Mouse (Mus musculus): ENCODE results near the gene Nhp2. TPM values are rescaled to one million over a fixed set of nuclear protein-coding genes. Genes with fewer than 3 reads are reported as not detected.

Nhp2 gene
- polyA plus RNA-seq, 1 experiment from 2014 or later: 131 TPM

DNA sequence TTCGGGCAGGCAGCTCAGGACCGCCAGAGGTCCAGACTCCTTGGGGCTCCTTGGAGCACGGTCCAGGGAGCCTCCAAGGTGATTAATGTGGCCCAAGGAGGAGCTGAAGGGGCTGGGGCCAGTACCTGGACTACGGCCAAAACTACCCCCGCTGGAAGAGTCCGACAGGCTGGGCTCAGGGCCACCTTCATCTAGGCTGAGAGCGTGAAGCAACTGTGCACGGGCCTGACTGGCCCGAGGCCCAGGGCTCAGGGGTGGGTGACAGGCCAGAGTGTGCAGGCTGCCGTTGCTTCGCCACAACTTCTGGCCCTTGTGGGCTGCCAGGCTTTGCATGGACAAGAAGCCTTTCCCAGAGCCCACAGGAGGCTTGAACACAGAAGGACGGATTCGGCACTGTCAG lies 25.8 kb downstream of the Nhp2 start:
- H3K36me3 ChIP-seq (ENCODE audit: control insufficient read depth, insufficient read depth, low read length): peaks cover 3% of the 10 kb centered on the region
- peaks cover 31% of the 10 kb centered on the region for H3K4me1 ChIP-seq (ENCODE audit: control insufficient read depth, insufficient read depth, low read length)
- H3K9me3 ChIP-seq (replicated peaks; ENCODE audit: control insufficient read depth, low read length): no peaks in the 10 kb centered on the region
- WGBS (ENCODE audit: insufficient replicate concordance): 87% methylated on average over 13 of the region's 13 CpGs
- H3K4me3 ChIP-seq (ENCODE audit: low read depth, low read length): no peak overlapping the region
- no peak overlapping the region for H3K9ac ChIP-seq (ENCODE audit: low read depth, low read length)
- no peak overlapping the region for H3K27ac ChIP-seq (ENCODE audit: low read depth, low read length)
- peaks cover 6% of the 10 kb centered on the region; the same call in 1 of the 2 replicates for H3K27me3 ChIP-seq (ENCODE audit: control insufficient read depth, insufficient read depth, low read length)
- H3K4me2 ChIP-seq: no peak overlapping the region
- ATAC-seq (replicated peaks; ENCODE audit: insufficient number of reproducible peaks, low FRiP score, low TSS enrichment): no peak

DNA sequence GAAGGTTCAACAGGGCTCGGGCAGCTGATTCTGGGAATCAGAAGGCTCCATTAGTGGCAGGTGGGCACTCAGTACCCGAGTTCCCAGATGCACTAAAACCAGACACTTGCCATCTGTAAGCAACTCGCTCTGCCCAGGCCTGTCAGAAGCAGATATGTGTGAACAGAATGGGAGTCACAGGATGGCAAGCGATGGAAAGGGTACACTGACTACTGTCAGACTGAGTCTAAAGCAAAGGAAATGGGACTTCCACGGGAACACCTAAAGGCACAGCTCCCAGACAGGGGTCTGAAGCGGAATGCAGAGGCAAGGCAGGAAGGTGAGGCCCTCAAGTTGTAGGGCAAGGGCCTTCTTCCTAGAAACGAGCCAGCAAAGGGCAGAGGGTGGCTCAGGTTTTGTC lies 26.7 kb downstream of the Nhp2 start:
- 77% methylated on average over 7 of the region's 7 CpGs for WGBS (ENCODE audit: insufficient replicate concordance)
- Histone ChIP-seq H3K27me3 (ENCODE audit: control insufficient read depth, insufficient read depth, low read length) (peaks cover 6% of the 10 kb centered on the region; the same call in 1 of the 2 replicates), H3K4me1 (ENCODE audit: control insufficient read depth, insufficient read depth, low read length) (peaks cover 34% of the 10 kb centered on the region), H3K27ac (ENCODE audit: low read depth, low read length) (no peak overlapping the region), H3K4me3 (ENCODE audit: low read depth, low read length) (no peak overlapping the region), H3K36me3 (ENCODE audit: control insufficient read depth, insufficient read depth, low read length) (peaks cover 3% of the 10 kb centered on the region), H3K9me3 (replicated peaks; ENCODE audit: control insufficient read depth, low read length) (no peaks in the 10 kb centered on the region), H3K9ac (ENCODE audit: low read depth, low read length) (no peak overlapping the region), H3K4me2 (no peak overlapping the region)
- no peak for ATAC-seq (replicated peaks; ENCODE audit: insufficient number of reproducible peaks, low FRiP score, low TSS enrichment)

DNA sequence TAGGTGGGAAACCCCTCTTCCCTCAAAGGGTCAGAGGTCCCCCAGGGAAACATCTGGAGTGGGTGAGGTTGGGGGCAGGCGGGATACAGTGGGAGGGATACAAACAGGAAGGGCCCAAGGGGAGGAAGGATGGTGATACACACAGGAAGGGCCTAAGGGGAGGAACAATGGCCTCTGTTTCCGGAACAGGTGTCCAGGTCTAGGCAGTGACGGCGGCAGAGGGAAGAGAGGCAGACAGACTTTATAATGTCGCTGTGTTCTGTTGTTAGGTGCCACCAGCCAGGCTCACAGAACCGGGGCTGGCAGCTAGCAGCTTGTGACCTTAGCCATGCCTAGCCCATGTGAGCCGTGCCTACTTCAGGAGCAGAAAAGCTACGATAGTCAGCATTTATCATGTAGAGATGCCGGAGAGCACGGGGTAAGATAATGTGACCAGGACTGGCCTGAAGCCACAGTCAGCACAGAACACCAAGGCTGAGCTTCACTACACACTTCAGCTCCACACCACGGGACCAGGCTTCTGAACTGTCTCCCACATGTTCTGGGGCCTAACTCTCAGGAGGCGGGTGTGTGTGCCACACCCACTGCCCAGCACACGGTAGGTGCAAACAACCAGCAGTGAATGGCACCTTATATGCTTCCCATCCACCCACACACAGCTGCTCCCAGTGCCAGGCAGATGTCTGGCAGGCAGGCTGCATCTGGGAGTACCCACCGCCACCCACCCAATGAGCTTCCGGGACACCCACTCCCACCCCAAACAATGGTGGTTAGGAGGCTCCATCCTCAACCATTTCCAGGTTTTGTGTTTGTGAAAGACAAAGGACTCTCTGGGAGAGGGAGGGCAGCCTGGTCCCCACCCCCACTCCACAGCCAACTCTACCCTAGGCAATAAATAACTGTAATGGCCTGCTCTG lies 27.5 kb downstream of the Nhp2 start:
- peak overlapping the region; percentile 29 for H3K27ac ChIP-seq (ENCODE audit: low read depth, low read length)
- H3K9ac ChIP-seq (ENCODE audit: low read depth, low read length): no peak overlapping the region
- H3K9me3 ChIP-seq (replicated peaks; ENCODE audit: control insufficient read depth, low read length): no peaks in the 10 kb centered on the region
- ATAC-seq (replicated peaks; ENCODE audit: insufficient number of reproducible peaks, low FRiP score, low TSS enrichment): no peak
- peaks cover 9% of the 10 kb centered on the region; the same call in 1 of the 2 replicates for H3K27me3 ChIP-seq (ENCODE audit: control insufficient read depth, insufficient read depth, low read length)
- peaks cover 34% of the 10 kb centered on the region for H3K4me1 ChIP-seq (ENCODE audit: control insufficient read depth, insufficient read depth, low read length)
- H3K4me2 ChIP-seq: peak overlapping the region; percentile 34
- WGBS (ENCODE audit: insufficient replicate concordance): 65% methylated on average over 15 of the region's 15 CpGs
- H3K36me3 ChIP-seq (ENCODE audit: control insufficient read depth, insufficient read depth, low read length): peaks cover 3% of the 10 kb centered on the region
- H3K4me3 ChIP-seq (ENCODE audit: low read depth, low read length): no peak overlapping the region

DNA sequence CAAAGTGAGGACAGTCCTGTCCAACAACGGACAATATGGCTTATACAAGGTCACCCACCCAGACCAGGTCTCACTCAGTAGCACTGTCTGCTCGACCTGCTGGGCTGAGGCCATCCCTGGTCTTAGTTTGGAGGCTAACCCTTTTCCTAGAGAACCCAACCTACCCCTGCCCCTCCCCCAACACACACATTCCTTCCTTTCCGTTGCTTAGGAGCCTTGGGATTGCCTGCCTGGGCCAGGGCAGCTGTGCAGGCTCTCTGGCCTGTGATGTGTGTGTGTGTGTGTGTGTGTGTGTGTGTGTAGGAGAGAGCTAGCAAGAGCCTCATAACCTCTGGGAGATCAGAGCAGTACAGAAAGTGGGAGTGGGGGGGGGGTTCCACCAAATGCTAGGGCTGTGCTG lies 29.0 kb downstream of the Nhp2 start:
- no peak overlapping the region for H3K4me3 ChIP-seq (ENCODE audit: low read depth, low read length)
- peak overlapping the region; percentile 95 for H3K4me2 ChIP-seq
- H3K27ac ChIP-seq (ENCODE audit: low read depth, low read length): no peak overlapping the region
- no peaks in the 10 kb centered on the region for H3K9me3 ChIP-seq (replicated peaks; ENCODE audit: control insufficient read depth, low read length)
- peaks cover 7% of the 10 kb centered on the region; the same call in 1 of the 2 replicates for H3K27me3 ChIP-seq (ENCODE audit: control insufficient read depth, insufficient read depth, low read length)
- peaks cover 26% of the 10 kb centered on the region for H3K4me1 ChIP-seq (ENCODE audit: control insufficient read depth, insufficient read depth, low read length)
- 25% methylated on average over 3 of the region's 3 CpGs for WGBS (ENCODE audit: insufficient replicate concordance)
- 0 out of 2 replicates have a peak overlapping the region, but pooled peaks have one; percentile 54 for H3K9ac ChIP-seq (ENCODE audit: low read depth, low read length)
- no peak for ATAC-seq (replicated peaks; ENCODE audit: insufficient number of reproducible peaks, low FRiP score, low TSS enrichment)
- H3K36me3 ChIP-seq (ENCODE audit: control insufficient read depth, insufficient read depth, low read length): peaks cover 3% of the 10 kb centered on the region

DNA sequence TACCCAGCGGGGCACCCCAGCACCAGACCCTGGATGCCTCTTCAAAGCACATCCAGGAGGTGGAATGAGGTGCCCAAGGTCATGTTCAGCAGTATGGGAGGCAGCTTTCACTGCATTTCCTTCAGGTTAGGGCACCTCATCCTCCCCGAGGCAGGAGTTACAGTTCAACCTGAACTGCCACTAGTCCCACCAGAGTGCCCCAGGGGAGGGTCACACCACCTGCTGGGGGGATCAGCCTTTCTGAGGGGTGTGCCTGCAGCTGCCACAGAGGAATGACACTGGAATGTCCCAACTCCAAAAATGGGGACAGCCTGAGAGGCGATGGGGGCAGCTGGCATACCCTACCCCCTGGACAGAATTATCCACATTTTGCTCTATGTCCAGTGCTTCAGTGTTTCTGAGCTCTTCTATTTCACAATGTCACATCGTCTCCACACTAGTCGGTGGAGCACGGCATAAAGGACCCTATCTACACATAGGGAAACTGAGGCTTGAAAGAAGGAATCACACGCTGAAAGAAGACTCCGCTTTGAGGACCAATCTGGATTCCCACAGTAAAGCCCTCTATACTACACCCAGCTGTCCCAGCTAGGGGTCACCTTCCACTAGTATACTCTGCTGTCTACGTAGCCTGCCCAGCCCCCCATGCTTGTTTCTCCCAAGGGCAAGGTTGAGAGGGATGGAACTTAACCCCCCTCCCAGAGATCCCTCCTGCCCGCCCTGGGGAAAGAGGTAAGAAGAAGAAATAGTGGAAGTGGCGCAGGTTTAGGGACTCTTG lies 29.8 kb downstream of the Nhp2 start:
- H3K36me3 ChIP-seq (ENCODE audit: control insufficient read depth, insufficient read depth, low read length): peaks cover 3% of the 10 kb centered on the region; the same call in 1 of the 2 replicates
- ATAC-seq (replicated peaks; ENCODE audit: insufficient number of reproducible peaks, low FRiP score, low TSS enrichment): no peak
- peak overlapping the region; percentile 95 for H3K4me2 ChIP-seq
- H3K9me3 ChIP-seq (replicated peaks; ENCODE audit: control insufficient read depth, low read length): no peaks in the 10 kb centered on the region
- H3K9ac ChIP-seq (ENCODE audit: low read depth, low read length): peak overlapping the region; percentile 73; the same call in 1 of the 2 replicates
- no peak overlapping the region for H3K27ac ChIP-seq (ENCODE audit: low read depth, low read length)
- peak overlapping the region; percentile 65 for H3K4me3 ChIP-seq (ENCODE audit: low read depth, low read length)
- 33% methylated on average over 11 of the region's 11 CpGs for WGBS (ENCODE audit: insufficient replicate concordance)
- peaks cover 23% of the 10 kb centered on the region for H3K4me1 ChIP-seq (ENCODE audit: control insufficient read depth, insufficient read depth, low read length)
- H3K27me3 ChIP-seq (ENCODE audit: control insufficient read depth, insufficient read depth, low read length): 0 out of 2 replicates have a peak, but pooled peaks cover 5% of the 10 kb centered on the region

- ATAC-seq (replicated peaks; ENCODE audit: insufficient number of reproducible peaks, low FRiP score, low TSS enrichment): no peak
- Histone ChIP-seq H3K9me3 (replicated peaks; ENCODE audit: control insufficient read depth, low read length) (no peaks in the 10 kb centered on the region), H3K27me3 (ENCODE audit: control insufficient read depth, insufficient read depth, low read length) (0 out of 2 replicates have a peak, but pooled peaks cover 5% of the 10 kb centered on the region), H3K36me3 (ENCODE audit: control insufficient read depth, insufficient read depth, low read length) (peaks cover 3% of the 10 kb centered on the region; the same call in 1 of the 2 replicates), H3K9ac (ENCODE audit: low read depth, low read length) (peak overlapping the region; percentile 73), H3K4me3 (ENCODE audit: low read depth, low read length) (peak overlapping the region; percentile 65), H3K4me1 (ENCODE audit: control insufficient read depth, insufficient read depth, low read length) (peaks cover 23% of the 10 kb centered on the region), H3K27ac (ENCODE audit: low read depth, low read length) (no peak overlapping the region), H3K4me2 (peak overlapping the region; percentile 95)
- 5% methylated on average over 7 of the region's 7 CpGs for WGBS (ENCODE audit: insufficient replicate concordance)
These were observed 30.3 kb downstream of the Nhp2 start for GRCm38 (mm10) chr11:51649889-51650199.

DNA sequence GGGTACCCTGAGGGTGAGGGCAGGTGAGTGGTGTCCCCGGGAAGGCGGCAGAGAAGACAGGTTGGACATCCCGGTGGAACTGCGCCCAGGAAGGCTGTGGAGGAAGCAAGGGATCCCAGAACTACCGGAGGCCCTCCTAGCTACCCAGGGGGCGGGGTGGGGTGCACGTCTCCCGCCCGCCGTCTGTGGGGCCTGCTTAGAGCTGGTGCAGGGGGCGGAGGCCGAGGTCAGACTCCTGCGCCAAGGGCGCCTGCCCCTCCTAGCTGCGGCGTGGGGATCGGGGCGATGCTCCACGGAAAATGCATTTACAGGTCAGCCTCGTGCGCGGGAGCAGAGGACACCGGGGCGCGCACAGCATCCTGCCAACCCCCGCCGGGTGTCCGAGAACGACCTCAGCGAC lies 30.7 kb downstream of the Nhp2 start:
- peaks cover 23% of the 10 kb centered on the region for H3K4me1 ChIP-seq (ENCODE audit: control insufficient read depth, insufficient read depth, low read length)
- H3K27me3 ChIP-seq (ENCODE audit: control insufficient read depth, insufficient read depth, low read length): 0 out of 2 replicates have a peak, but pooled peaks cover 5% of the 10 kb centered on the region
- peaks cover 3% of the 10 kb centered on the region; the same call in 1 of the 2 replicates for H3K36me3 ChIP-seq (ENCODE audit: control insufficient read depth, insufficient read depth, low read length)
- H3K4me2 ChIP-seq: peak overlapping the region; percentile 95
- peak overlapping the region; percentile 73 for H3K9ac ChIP-seq (ENCODE audit: low read depth, low read length)
- H3K9me3 ChIP-seq (replicated peaks; ENCODE audit: control insufficient read depth, low read length): no peaks in the 10 kb centered on the region
- no peak overlapping the region for H3K27ac ChIP-seq (ENCODE audit: low read depth, low read length)
- ATAC-seq (replicated peaks; ENCODE audit: insufficient number of reproducible peaks, low FRiP score, low TSS enrichment): 0 out of 2 replicates have a peak, but pooled peaks have one; percentile 8
- WGBS (ENCODE audit: insufficient replicate concordance): 2% methylated on average over 30 of the region's 30 CpGs
- H3K4me3 ChIP-seq (ENCODE audit: low read depth, low read length): peak overlapping the region; percentile 65

DNA sequence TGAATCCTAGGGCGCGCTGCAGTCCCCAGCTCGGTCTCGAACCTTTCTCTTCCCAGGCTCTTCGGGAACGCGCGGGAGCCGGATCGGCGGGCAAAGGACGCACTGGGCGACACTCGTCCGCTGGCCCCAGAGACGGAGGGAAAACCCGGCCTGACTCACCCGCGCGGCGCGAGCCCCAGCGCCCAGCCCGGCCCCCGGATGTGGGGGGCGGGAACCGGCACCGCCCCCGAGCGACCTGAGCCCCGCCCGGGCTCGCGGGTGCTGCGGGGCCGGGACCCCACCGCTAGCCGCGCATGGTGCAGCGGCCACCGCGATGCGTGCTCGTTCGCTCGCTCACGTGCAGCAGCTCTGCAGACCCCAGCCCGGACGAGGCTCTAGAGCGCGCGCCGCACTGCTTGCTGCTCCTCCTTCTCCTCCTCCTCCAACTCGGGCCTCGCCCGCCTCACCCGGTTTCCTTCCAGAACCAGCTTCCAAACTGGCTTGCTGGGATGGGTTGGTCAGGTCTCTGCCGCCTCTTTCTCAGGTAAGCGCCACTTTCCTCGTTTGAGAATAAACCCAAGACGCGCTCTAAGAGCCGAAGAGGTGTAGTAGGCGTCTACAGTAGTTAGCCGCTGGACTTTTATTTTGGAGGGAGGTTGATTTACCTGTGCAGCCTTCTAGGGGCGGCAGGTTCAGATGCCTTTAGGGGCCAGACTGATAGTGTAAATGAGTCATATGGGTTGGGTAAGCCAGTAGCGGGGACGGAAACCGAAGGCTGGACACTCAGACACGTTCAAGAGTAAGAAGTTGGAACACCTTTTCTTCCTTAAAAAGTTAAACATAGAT lies 31.4 kb downstream of the Nhp2 start, which contains the start of the genes N4bp3 and D930048N14Rik:
N4bp3 (minus strand) TSS at position 152 of the 825 bp plus-strand sequence.
D930048N14Rik (plus strand) TSS at position 264 of the 825 bp plus-strand sequence.
- 0 out of 2 replicates have a peak, but pooled peaks have one; percentile 40 for ATAC-seq (replicated peaks; ENCODE audit: insufficient number of reproducible peaks, low FRiP score, low TSS enrichment)
- Histone ChIP-seq H3K9ac (ENCODE audit: low read depth, low read length) (peak within 1 kb of the TSS; percentile 73), H3K9me3 (replicated peaks; ENCODE audit: control insufficient read depth, low read length) (no peaks in the 10 kb centered on the region), H3K27ac (ENCODE audit: low read depth, low read length) (no peak within 1 kb of the TSS), H3K27me3 (ENCODE audit: control insufficient read depth, insufficient read depth, low read length) (0 out of 2 replicates have a peak, but pooled peaks cover 5% of the 10 kb centered on the region), H3K4me1 (ENCODE audit: control insufficient read depth, insufficient read depth, low read length) (peaks cover 23% of the 10 kb centered on the region), H3K36me3 (ENCODE audit: control insufficient read depth, insufficient read depth, low read length) (no peaks in the 10 kb centered on the region), H3K4me2 (peak within 1 kb of the TSS; percentile 95), H3K4me3 (ENCODE audit: low read depth, low read length) (peak within 1 kb of the TSS; percentile 65)
- WGBS (ENCODE audit: insufficient replicate concordance): 1% methylated on average over 60 of the region's 70 CpGs
